Mouse (Mus musculus) lung, embryonic 15.5 days (tissue): ENCODE measurements around the gene Myl10. TPM values are rescaled to one million over a fixed set of nuclear protein-coding genes. Genes with fewer than 3 reads are reported as not detected.

Experiments used
- ATAC-seq: fragments of 200-750 bp; cut with Nextera tagmentation; 2 replicates; pipeline ENCODE4 v1.8.0; 2017; ENCODE audit warnings: moderate number of reproducible peaks, borderline replicate concordance; ENCODE audit not compliant: low FRiP score, low TSS enrichment; ENCODE audit errors: extremely low read depth
- H3K27ac ChIP-seq: fragments of 300-500 bp; sonication (generic); 2 replicates; pipeline ENCODE4 v1.5.1; 2015; ENCODE audit warnings: moderate library complexity, mild to moderate bottlenecking, inconsistent platforms
- H3K27me3 ChIP-seq: fragments of 300-500 bp; sonication (generic); 2 replicates; pipeline ENCODE4 v1.6.1; 2015; ENCODE audit warnings: inconsistent platforms
- H3K36me3 ChIP-seq: fragments of 300-500 bp; sonication (generic); 2 replicates; pipeline ENCODE4 v1.6.1; 2015; ENCODE audit warnings: inconsistent platforms
- H3K4me1 ChIP-seq: fragments of 300-500 bp; sonication (generic); 2 replicates; pipeline ENCODE4 v1.6.1; 2015; ENCODE audit warnings: inconsistent platforms
- H3K4me2 ChIP-seq: fragments of 300-500 bp; sonication (generic); 2 replicates; pipeline ENCODE4 v1.6.1; 2015; ENCODE audit warnings: inconsistent platforms, mild to moderate bottlenecking, moderate library complexity
- H3K4me3 ChIP-seq: fragments of 300-500 bp; sonication (generic); 2 replicates; pipeline ENCODE4 v1.5.1; 2015; ENCODE audit warnings: mild to moderate bottlenecking, inconsistent platforms
- H3K9ac ChIP-seq: fragments of 300-500 bp; sonication (generic); 2 replicates; pipeline ENCODE4 v1.6.1; 2015; ENCODE audit warnings: inconsistent platforms
- H3K9me3 ChIP-seq: fragments of 300-500 bp; sonication (generic); 2 replicates; pipeline ENCODE4 v1.6.1; 2016; ENCODE audit warnings: inconsistent platforms
- WGBS: fragments of 180-500 bp; shearing (Covaris S2); methylation state at CpG from one replicate; pipeline ENCODE4 v1.1.7; 2015; 5-methylcytosine and 5-hydroxymethylcytosine counted together
- polyA plus RNA-seq: library from polyadenylated mRNA; unstranded; fragments of >200 nt; fragmentation: Nextera tagmentation; extraction: Ambion mirVana; gene quantifications from 2 replicates; pipeline ENCODE4 v1.2.1, GENCODE M21; 2015

The Myl10 gene
- polyA plus RNA-seq, 1 experiment from 2014 or later = 1.3 TPM

- no peaks in the 10 kb centered on the region for H3K9me3 ChIP-seq
- no peak overlapping the region for H3K4me3 ChIP-seq
- 90% methylated on average over 4 of the region's 4 CpGs for WGBS
- ATAC-seq = no peak
- H3K4me2 ChIP-seq = no peak overlapping the region
- no peaks in the 10 kb centered on the region for H3K4me1 ChIP-seq
- H3K27ac ChIP-seq = no peak overlapping the region
- H3K36me3 ChIP-seq = no peaks in the 10 kb centered on the region
- no peak overlapping the region for H3K9ac ChIP-seq
- H3K27me3 ChIP-seq = no peaks in the 10 kb centered on the region
Observed at GRCm38 (mm10) chr5:136686349-136686748, 6.6 kb upstream of the Myl10 start.

- WGBS = 49% methylated on average over 7 of the region's 7 CpGs
- H3K9me3 ChIP-seq = no peaks in the 10 kb centered on the region
- no peak for ATAC-seq
Observed at GRCm38 (mm10) chr5:136687561-136687960, 5.4 kb upstream of the Myl10 start.

GRCm38 (mm10) chr5:136688841-136689240 is 4.1 kb upstream of the Myl10 start:
- Histone ChIP-seq H3K9ac (no peak overlapping the region), H3K27me3 (no peaks in the 10 kb centered on the region), H3K27ac (no peak overlapping the region), H3K9me3 (no peaks in the 10 kb centered on the region), H3K4me2 (no peak overlapping the region), H3K36me3 (no peaks in the 10 kb centered on the region), H3K4me1 (no peaks in the 10 kb centered on the region), H3K4me3 (no peak overlapping the region)
- WGBS = 73% methylated on average over 6 of the region's 6 CpGs
- ATAC-seq = no peak

More at GRCm38 (mm10) chr5:136687561-136687960, 5.4 kb upstream of the Myl10 start:
- Histone ChIP-seq H3K4me3 (no peak overlapping the region), H3K4me1 (no peaks in the 10 kb centered on the region), H3K9ac (no peak overlapping the region), H3K4me2 (no peak overlapping the region), H3K36me3 (no peaks in the 10 kb centered on the region), H3K27me3 (no peaks in the 10 kb centered on the region), H3K27ac (no peak overlapping the region)

- no peak for ATAC-seq
- Histone ChIP-seq H3K4me3 (no peak overlapping the region), H3K9ac (no peak overlapping the region), H3K9me3 (no peaks in the 10 kb centered on the region), H3K4me2 (no peak overlapping the region), H3K27ac (no peak overlapping the region), H3K36me3 (no peaks in the 10 kb centered on the region), H3K27me3 (no peaks in the 10 kb centered on the region), H3K4me1 (no peaks in the 10 kb centered on the region)
- WGBS = 53% methylated on average over 3 of the region's 3 CpGs
Observed at GRCm38 (mm10) chr5:136691170-136691569, 1.8 kb upstream of the Myl10 start.

DNA sequence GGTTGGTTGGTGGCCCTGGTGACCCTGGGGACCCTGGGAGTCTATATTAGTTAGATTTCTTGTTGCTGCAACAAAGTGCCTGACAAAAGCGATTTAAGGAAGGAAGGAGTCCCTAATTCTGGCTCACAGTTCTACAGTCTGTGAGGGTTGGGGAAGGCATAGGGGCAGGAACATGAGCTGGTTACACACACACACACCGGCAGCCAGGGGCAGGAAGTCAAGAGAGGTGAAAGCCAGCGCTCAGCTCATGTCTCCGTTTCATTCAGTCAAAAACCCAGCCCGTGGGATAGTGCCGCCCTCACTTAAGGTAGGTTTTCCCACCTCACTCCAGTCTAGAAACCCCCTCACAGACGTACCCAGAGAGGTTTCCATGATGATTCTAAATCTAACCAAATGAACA is 472 bp downstream of the Myl10 start:
- Histone ChIP-seq H3K4me3 (no peak overlapping the region), H3K4me1 (no peaks in the 10 kb centered on the region), H3K9me3 (no peaks in the 10 kb centered on the region), H3K27ac (no peak overlapping the region), H3K4me2 (no peak overlapping the region), H3K27me3 (no peaks in the 10 kb centered on the region), H3K36me3 (no peaks in the 10 kb centered on the region), H3K9ac (no peak overlapping the region)
- 65% methylated on average over 7 of the region's 7 CpGs for WGBS
- ATAC-seq = no peak

- Histone ChIP-seq H3K27me3 (no peaks in the 10 kb centered on the region), H3K36me3 (no peaks in the 10 kb centered on the region), H3K27ac (no peak overlapping the region), H3K4me3 (no peak overlapping the region), H3K4me1 (no peaks in the 10 kb centered on the region), H3K9me3 (no peaks in the 10 kb centered on the region), H3K9ac (no peak overlapping the region), H3K4me2 (no peak overlapping the region)
- 49% methylated on average over 6 of the region's 6 CpGs for WGBS
- ATAC-seq = no peak
Observed at GRCm38 (mm10) chr5:136694976-136695375, 2.0 kb downstream of the Myl10 start.

DNA sequence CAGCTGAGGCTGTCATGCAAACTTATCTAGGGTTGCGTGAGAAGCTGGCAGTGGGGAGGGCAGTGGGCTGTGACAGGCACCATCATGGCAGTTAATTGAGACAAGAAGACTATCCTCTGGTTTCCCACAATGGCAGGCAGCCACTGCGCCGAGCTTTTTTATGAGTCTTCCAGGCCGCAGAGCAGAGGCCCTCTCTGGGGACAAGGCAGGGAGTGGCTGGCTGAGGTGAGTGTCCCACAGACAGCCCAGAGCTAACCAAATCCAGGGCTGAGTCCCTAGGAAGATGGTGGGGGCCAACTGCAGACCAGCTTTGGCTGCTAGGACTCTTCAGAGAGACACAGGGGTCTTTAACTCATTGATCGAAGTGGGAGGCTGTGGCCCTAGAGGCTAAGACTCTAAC is 3.6 kb downstream of the Myl10 start:
- 86% methylated on average over 5 of the region's 5 CpGs for WGBS
- Histone ChIP-seq H3K27ac (no peak overlapping the region), H3K36me3 (no peaks in the 10 kb centered on the region), H3K4me2 (no peak overlapping the region), H3K4me3 (no peak overlapping the region), H3K27me3 (no peaks in the 10 kb centered on the region), H3K9me3 (no peaks in the 10 kb centered on the region), H3K4me1 (no peaks in the 10 kb centered on the region), H3K9ac (no peak overlapping the region)
- ATAC-seq = no peak

- no peaks in the 10 kb centered on the region for H3K36me3 ChIP-seq
- H3K4me1 ChIP-seq = peaks cover 7% of the 10 kb centered on the region; the same call in 1 of the 2 replicates
- no peak overlapping the region for H3K4me2 ChIP-seq
- no peak overlapping the region for H3K27ac ChIP-seq
- 73% methylated on average over 9 of the region's 9 CpGs for WGBS
- no peaks in the 10 kb centered on the region for H3K9me3 ChIP-seq
- no peak overlapping the region for H3K4me3 ChIP-seq
- H3K9ac ChIP-seq = no peak overlapping the region
- no peak for ATAC-seq
- no peaks in the 10 kb centered on the region for H3K27me3 ChIP-seq
Observed at GRCm38 (mm10) chr5:136697618-136698017, 4.7 kb downstream of the Myl10 start.

DNA sequence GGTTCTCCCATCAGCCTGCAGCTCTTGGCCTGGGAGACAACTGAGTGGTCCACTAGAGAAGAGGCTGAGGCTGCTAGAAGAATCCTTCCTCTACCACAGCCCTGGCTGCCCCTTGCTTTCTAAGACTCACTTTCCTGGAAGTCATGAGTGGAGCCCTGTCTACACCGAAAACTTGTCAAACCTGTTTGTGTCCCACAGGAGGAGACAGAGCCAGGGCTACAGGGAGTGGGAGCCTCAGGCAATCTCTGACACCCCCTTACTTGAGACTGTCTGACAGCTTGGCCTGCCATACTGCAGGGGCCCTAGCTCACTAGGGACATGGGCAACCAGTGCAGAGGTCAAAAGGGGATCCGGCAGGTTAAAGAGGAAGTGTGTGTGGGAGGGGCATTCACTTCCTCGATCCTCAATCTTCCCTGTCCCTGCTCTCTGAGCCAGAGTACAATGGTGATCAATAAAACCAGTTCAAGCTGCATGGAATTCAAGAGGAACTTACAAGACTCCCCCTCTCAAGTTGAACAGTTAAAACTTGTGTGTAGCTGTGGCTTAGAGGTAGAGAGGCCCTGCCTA is 9.3 kb downstream of the Myl10 start:
- Histone ChIP-seq H3K4me3 (no peak overlapping the region), H3K9ac (no peak overlapping the region), H3K4me1 (peaks cover 7% of the 10 kb centered on the region; the same call in 1 of the 2 replicates), H3K9me3 (no peaks in the 10 kb centered on the region), H3K27ac (0 out of 2 replicates have a peak overlapping the region, but pooled peaks have one; percentile 37), H3K4me2 (no peak overlapping the region), H3K27me3 (no peaks in the 10 kb centered on the region), H3K36me3 (no peaks in the 10 kb centered on the region)
- ATAC-seq = 0 out of 2 replicates have a peak, but pooled peaks have one; percentile 15
- WGBS = 28% methylated on average over 3 of the region's 3 CpGs

DNA sequence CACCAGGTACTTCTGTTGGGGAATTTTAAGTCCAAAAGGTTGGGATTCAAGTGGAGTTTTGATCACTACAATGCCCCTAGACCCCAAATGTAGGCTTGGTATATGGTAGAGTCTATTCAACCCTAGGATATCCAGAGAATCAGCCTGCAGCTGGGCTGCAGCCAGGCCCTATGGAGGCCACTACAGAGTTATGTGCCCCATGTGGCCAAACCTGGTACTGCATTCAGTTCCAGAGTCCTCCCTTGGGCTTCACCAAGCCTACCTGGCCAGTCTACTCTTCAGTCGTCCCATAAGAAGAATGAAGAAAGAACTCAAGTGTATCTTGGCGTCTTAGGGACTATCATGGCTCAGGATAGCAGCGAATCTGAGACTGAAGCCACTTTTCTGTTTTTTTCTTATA is 10.8 kb downstream of the Myl10 start:
- no peaks in the 10 kb centered on the region for H3K27me3 ChIP-seq
- WGBS = 39% methylated on average over 3 of the region's 3 CpGs
- no peak for ATAC-seq
- H3K36me3 ChIP-seq = no peaks in the 10 kb centered on the region
- no peak overlapping the region for H3K4me3 ChIP-seq
- no peak overlapping the region for H3K9ac ChIP-seq
- no peak overlapping the region for H3K4me2 ChIP-seq
- H3K4me1 ChIP-seq = peaks cover 7% of the 10 kb centered on the region; the same call in 1 of the 2 replicates
- H3K27ac ChIP-seq = no peak overlapping the region
- no peaks in the 10 kb centered on the region for H3K9me3 ChIP-seq

- no peak for ATAC-seq
- H3K27ac ChIP-seq = no peak overlapping the region
- 85% methylated on average over 8 of the region's 8 CpGs for WGBS
Observed at GRCm38 (mm10) chr5:136704151-136704550, 11.2 kb downstream of the Myl10 start.

GRCm38 (mm10) chr5:136705532-136705931 is 12.6 kb downstream of the Myl10 start:
- Histone ChIP-seq H3K9me3 (no peaks in the 10 kb centered on the region), H3K36me3 (no peaks in the 10 kb centered on the region), H3K9ac (no peak overlapping the region), H3K4me2 (no peak overlapping the region), H3K27ac (no peak overlapping the region), H3K27me3 (no peaks in the 10 kb centered on the region), H3K4me3 (no peak overlapping the region), H3K4me1 (peaks cover 13% of the 10 kb centered on the region; the same call in 1 of the 2 replicates)
- 97% methylated on average over 3 of the region's 3 CpGs for WGBS
- no peak for ATAC-seq

More at GRCm38 (mm10) chr5:136704151-136704550, 11.2 kb downstream of the Myl10 start:
- Histone ChIP-seq H3K4me2 (no peak overlapping the region), H3K4me3 (no peak overlapping the region), H3K9me3 (no peaks in the 10 kb centered on the region), H3K9ac (no peak overlapping the region), H3K36me3 (no peaks in the 10 kb centered on the region), H3K27me3 (no peaks in the 10 kb centered on the region), H3K4me1 (peaks cover 7% of the 10 kb centered on the region; the same call in 1 of the 2 replicates)
